Mouse (Mus musculus): ENCODE results near the gene Slc22a6. TPM values are rescaled to one million over a fixed set of nuclear protein-coding genes. Genes with fewer than 3 reads are reported as not detected.

Gene Slc22a6
- polyA plus RNA-seq, 1 experiment from 2014 or later = 0.13 TPM

DNA sequence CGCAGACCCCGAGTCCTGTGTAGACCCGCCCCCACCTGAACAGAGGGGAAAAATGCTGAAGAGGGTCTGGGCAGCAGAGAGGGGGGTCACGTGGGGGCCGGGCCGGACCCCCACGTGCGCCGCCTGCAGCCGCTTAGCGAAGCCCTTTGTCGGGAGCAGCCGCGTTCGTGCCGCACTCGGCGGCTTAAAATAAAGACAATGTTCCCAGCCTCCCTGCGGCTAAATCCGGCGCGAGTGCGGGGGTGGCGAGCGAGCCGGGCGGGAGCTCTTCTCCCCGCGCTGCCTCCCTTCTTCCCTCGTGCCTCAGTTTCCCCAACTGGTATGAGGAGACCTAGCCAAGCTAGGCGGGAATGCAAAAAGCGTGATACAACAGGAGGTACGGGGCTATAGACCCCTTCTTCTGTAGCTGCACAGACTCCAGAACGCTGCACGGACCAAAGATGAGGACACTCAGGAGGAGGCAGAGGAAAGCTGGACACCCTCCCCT, 44.0 kb downstream of the Slc22a6 start:
- H3K36me3 ChIP-seq = no peaks in the 10 kb centered on the region
- peak overlapping the region; percentile 83 for H3K4me2 ChIP-seq (replicated peaks)
- ATAC-seq (ENCODE audit: insufficient number of reproducible peaks, low FRiP score, low TSS enrichment, low read depth) = no peak

DNA sequence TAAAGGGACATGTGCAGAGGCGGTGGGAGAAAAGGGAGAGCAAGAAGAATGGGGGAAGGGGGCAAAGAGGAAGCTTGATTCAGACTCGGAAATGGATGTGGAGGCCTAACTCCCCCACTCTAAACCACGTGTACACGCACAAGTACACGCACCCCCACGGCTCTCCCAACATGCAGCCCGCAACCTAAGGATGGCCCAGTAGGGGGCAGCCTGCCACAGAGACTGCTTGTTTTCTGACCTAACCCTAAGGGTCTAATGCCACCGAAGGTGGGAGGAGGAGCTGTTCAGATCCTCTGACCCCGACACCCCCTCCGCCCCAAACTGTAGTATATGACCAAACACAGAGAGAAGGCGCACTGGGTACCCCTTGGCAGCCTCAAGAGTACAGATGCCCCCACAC, 44.5 kb downstream of the Slc22a6 start:
- H3K4me1 ChIP-seq = peaks cover 26% of the 10 kb centered on the region
- H3K4me3 ChIP-seq (replicated peaks) = peak overlapping the region; percentile 43
- H3K9me3 ChIP-seq (replicated peaks) = no peaks in the 10 kb centered on the region
- peak overlapping the region; percentile 83 for H3K4me2 ChIP-seq (replicated peaks)
- H3K36me3 ChIP-seq = no peaks in the 10 kb centered on the region
- no peak overlapping the region for H3K27ac ChIP-seq (replicated peaks)
- WGBS = 2% methylated on average over 11 of the region's 11 CpGs
- no peak overlapping the region for H3K9ac ChIP-seq
- ATAC-seq (ENCODE audit: insufficient number of reproducible peaks, low FRiP score, low TSS enrichment, low read depth) = 0 out of 2 replicates have a peak, but pooled peaks have one; percentile 51
- 0 out of 2 replicates have a peak, but pooled peaks cover 2% of the 10 kb centered on the region for H3K27me3 ChIP-seq

More for the DNA sequence above, 44.0 kb downstream of the Slc22a6 start:
- H3K4me3 ChIP-seq (replicated peaks) = peak overlapping the region; percentile 43
- 0 out of 2 replicates have a peak, but pooled peaks cover 2% of the 10 kb centered on the region for H3K27me3 ChIP-seq
- H3K9me3 ChIP-seq (replicated peaks) = no peaks in the 10 kb centered on the region
- H3K9ac ChIP-seq = peak overlapping the region; percentile 26
- peaks cover 26% of the 10 kb centered on the region for H3K4me1 ChIP-seq
- no peak overlapping the region for H3K27ac ChIP-seq (replicated peaks)
- under 1% methylated on average over 35 of the region's 35 CpGs for WGBS

DNA sequence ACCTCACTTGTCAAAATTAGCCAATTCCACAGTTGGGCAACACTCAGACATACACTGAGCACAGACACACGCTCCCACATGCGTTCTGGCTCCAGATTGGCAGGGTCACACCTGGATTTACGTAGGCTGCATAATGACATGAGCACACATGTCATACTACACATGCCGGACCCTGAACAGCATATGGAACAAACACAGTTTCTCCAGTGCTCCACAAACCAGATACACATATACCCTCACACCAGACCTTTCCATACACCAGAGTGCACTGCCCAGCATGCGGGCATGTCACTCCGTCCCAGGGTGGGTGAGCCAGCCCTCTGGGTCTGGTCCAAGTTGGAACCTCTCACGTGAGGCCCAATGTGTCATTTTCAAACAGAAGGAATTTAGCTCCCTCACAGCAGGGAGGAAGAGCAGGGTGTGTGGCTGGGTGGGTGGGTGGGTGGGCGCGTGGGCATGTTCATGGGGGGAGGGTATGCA, 45.6 kb downstream of the Slc22a6 start, which contains the start of gene Chrm1:
Gene Chrm1 (plus strand): TSS at position 430 of the 480 bp plus-strand sequence.
- no peaks in the 10 kb centered on the region for H3K9me3 ChIP-seq (replicated peaks)
- H3K9ac ChIP-seq = no peak within 1 kb of the TSS
- peaks cover 26% of the 10 kb centered on the region for H3K4me1 ChIP-seq
- WGBS = 54% methylated on average over 9 of the region's 9 CpGs
- H3K4me3 ChIP-seq (replicated peaks) = peak within 1 kb of the TSS; percentile 43
- peak within 1 kb of the TSS; percentile 83 for H3K4me2 ChIP-seq (replicated peaks)
- ATAC-seq (ENCODE audit: insufficient number of reproducible peaks, low FRiP score, low TSS enrichment, low read depth) = no peak
- H3K27me3 ChIP-seq = 0 out of 2 replicates have a peak, but pooled peaks cover 2% of the 10 kb centered on the region
- no peak within 1 kb of the TSS for H3K27ac ChIP-seq (replicated peaks)
- H3K36me3 ChIP-seq = no peaks in the 10 kb centered on the region

GRCm38 (mm10) chr19:8663911-8664421, 46.1 kb downstream of the Slc22a6 start:
- 22% methylated on average over 10 of the region's 10 CpGs for WGBS
- peaks cover 26% of the 10 kb centered on the region for H3K4me1 ChIP-seq
- H3K4me2 ChIP-seq (replicated peaks) = peak overlapping the region; percentile 43
- H3K27me3 ChIP-seq = 0 out of 2 replicates have a peak, but pooled peaks cover 2% of the 10 kb centered on the region
- H3K36me3 ChIP-seq = no peaks in the 10 kb centered on the region
- peak; percentile 21; the same call in 1 of the 2 replicates for ATAC-seq (ENCODE audit: insufficient number of reproducible peaks, low FRiP score, low TSS enrichment, low read depth)
- H3K27ac ChIP-seq (replicated peaks) = no peak overlapping the region
- H3K9ac ChIP-seq = no peak overlapping the region
- peak overlapping the region; percentile 22 for H3K4me3 ChIP-seq (replicated peaks)
- no peaks in the 10 kb centered on the region for H3K9me3 ChIP-seq (replicated peaks)

GRCm38 (mm10) chr19:8664859-8665258, 47.0 kb downstream of the Slc22a6 start:
- no peak overlapping the region for H3K27ac ChIP-seq (replicated peaks)
- WGBS = 89% methylated on average over 3 of the region's 3 CpGs
- no peak for ATAC-seq (ENCODE audit: insufficient number of reproducible peaks, low FRiP score, low TSS enrichment, low read depth)
- H3K4me3 ChIP-seq (replicated peaks) = no peak overlapping the region
- 0 out of 2 replicates have a peak overlapping the region, but pooled peaks have one; percentile 43 for H3K4me2 ChIP-seq (replicated peaks)
- no peak overlapping the region for H3K9ac ChIP-seq
- H3K9me3 ChIP-seq (replicated peaks) = no peaks in the 10 kb centered on the region
- 0 out of 2 replicates have a peak, but pooled peaks cover 2% of the 10 kb centered on the region for H3K27me3 ChIP-seq
- no peaks in the 10 kb centered on the region for H3K36me3 ChIP-seq
- peaks cover 26% of the 10 kb centered on the region for H3K4me1 ChIP-seq

DNA sequence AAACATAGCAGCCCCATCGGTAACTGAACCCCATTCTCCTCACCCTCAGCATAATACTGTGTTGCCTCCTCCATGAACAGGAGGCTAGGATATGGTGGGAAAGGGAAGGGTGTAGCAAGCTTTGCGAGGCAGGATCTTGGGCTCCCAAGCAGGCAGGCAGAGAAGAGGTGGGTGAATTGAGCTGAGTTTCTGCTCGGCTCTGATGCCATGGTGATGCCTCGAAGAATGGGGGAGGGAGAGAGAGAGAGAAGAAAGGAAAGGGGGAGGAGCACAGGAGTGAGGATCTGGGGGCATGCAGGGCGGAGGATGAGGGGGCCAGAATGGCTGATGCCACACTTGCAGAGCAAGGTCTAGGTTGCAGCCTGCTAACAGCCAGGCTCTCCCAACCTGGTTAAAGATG, 47.9 kb downstream of the Slc22a6 start:
- Histone ChIP-seq H3K4me3 (replicated peaks) (no peak overlapping the region), H3K9me3 (replicated peaks) (no peaks in the 10 kb centered on the region), H3K27me3 (0 out of 2 replicates have a peak, but pooled peaks cover 2% of the 10 kb centered on the region), H3K4me2 (replicated peaks) (no peak overlapping the region), H3K9ac (no peak overlapping the region), H3K4me1 (peaks cover 26% of the 10 kb centered on the region), H3K36me3 (no peaks in the 10 kb centered on the region), H3K27ac (replicated peaks) (no peak overlapping the region)
- WGBS = 71% methylated on average over 5 of the region's 5 CpGs
- no peak for ATAC-seq (ENCODE audit: insufficient number of reproducible peaks, low FRiP score, low TSS enrichment, low read depth)

- H3K27ac ChIP-seq (replicated peaks) = no peak overlapping the region
- no peaks in the 10 kb centered on the region for H3K9me3 ChIP-seq (replicated peaks)
- H3K36me3 ChIP-seq = no peaks in the 10 kb centered on the region
- no peaks in the 10 kb centered on the region for H3K4me1 ChIP-seq
- 90% methylated on average over 3 of the region's 3 CpGs for WGBS
- H3K4me2 ChIP-seq (replicated peaks) = no peak overlapping the region
- H3K4me3 ChIP-seq (replicated peaks) = no peak overlapping the region
- ATAC-seq (ENCODE audit: insufficient number of reproducible peaks, low FRiP score, low TSS enrichment, low read depth) = no peak
- H3K27me3 ChIP-seq = no peaks in the 10 kb centered on the region
- H3K9ac ChIP-seq = no peak overlapping the region
Observed at GRCm38 (mm10) chr19:8672859-8673258, 55.0 kb downstream of the Slc22a6 start.

- Histone ChIP-seq H3K9me3 (replicated peaks) (no peaks in the 10 kb centered on the region), H3K4me2 (replicated peaks) (no peak overlapping the region), H3K36me3 (no peaks in the 10 kb centered on the region), H3K4me1 (0 out of 2 replicates have a peak, but pooled peaks cover under 1% of the 10 kb centered on the region), H3K27ac (replicated peaks) (no peak overlapping the region), H3K9ac (no peak overlapping the region), H3K4me3 (replicated peaks) (no peak overlapping the region), H3K27me3 (no peaks in the 10 kb centered on the region)
- ATAC-seq (ENCODE audit: insufficient number of reproducible peaks, low FRiP score, low TSS enrichment, low read depth) = no peak
- WGBS = 70% methylated on average over 9 of the region's 9 CpGs
Observed at GRCm38 (mm10) chr19:8673336-8674063, 55.7 kb downstream of the Slc22a6 start.

Other genes starting within 250 kb of the Slc22a6 start
- gene Slc22a30, start 212.9 kb upstream of the Slc22a6 start, polyA plus RNA-seq (2015; fragmentation: Nextera tagmentation; extraction: Ambion mirVana) = not detected in 2 replicates
- 0.16 TPM in 1 of 2 replicates, not detected in the other for gene Slc22a8, start 26.8 kb upstream of the Slc22a6 start, polyA plus RNA-seq (2015; fragmentation: Nextera tagmentation; extraction: Ambion mirVana)
- gene Chrm1, start 45.8 kb downstream of the Slc22a6 start, polyA plus RNA-seq (2015; fragmentation: Nextera tagmentation; extraction: Ambion mirVana) = 0.76 and 0.83 TPM in 2 replicates
- gene Slc3a2, start 105.3 kb downstream of the Slc22a6 start, polyA plus RNA-seq (2015; fragmentation: Nextera tagmentation; extraction: Ambion mirVana) = 122 and 128 TPM in 2 replicates
- gene Wdr74, start 117.8 kb downstream of the Slc22a6 start, polyA plus RNA-seq (2015; fragmentation: Nextera tagmentation; extraction: Ambion mirVana) = 89.0 and 90.8 TPM in 2 replicates
- gene 1700092M07Rik, start 122.7 kb downstream of the Slc22a6 start, polyA plus RNA-seq (2015; fragmentation: Nextera tagmentation; extraction: Ambion mirVana) = 0.70 and 1.2 TPM in 2 replicates
- 168 and 175 TPM in 2 replicates for gene Stx5a, start 123.4 kb downstream of the Slc22a6 start, polyA plus RNA-seq (2015; fragmentation: Nextera tagmentation; extraction: Ambion mirVana)
- gene Nxf1, start 139.0 kb downstream of the Slc22a6 start, polyA plus RNA-seq (2015; fragmentation: Nextera tagmentation; extraction: Ambion mirVana) = 175 and 192 TPM in 2 replicates
- 172 and 173 TPM in 2 replicates for gene Tmem223, start 153.0 kb downstream of the Slc22a6 start, polyA plus RNA-seq (2015; fragmentation: Nextera tagmentation; extraction: Ambion mirVana)
- gene Tmem179b, start 156.4 kb downstream of the Slc22a6 start, polyA plus RNA-seq (2015; fragmentation: Nextera tagmentation; extraction: Ambion mirVana) = 82.8 and 88.3 TPM in 2 replicates
- gene Taf6l, start 168.4 kb downstream of the Slc22a6 start, polyA plus RNA-seq (2015; fragmentation: Nextera tagmentation; extraction: Ambion mirVana) = 27.3 and 30.0 TPM in 2 replicates
- gene Polr2g, start 180.5 kb downstream of the Slc22a6 start, polyA plus RNA-seq (2015; fragmentation: Nextera tagmentation; extraction: Ambion mirVana) = 153 and 160 TPM in 2 replicates
- gene Zbtb3, start 184.5 kb downstream of the Slc22a6 start, polyA plus RNA-seq (2015; fragmentation: Nextera tagmentation; extraction: Ambion mirVana) = 5.6 and 5.9 TPM in 2 replicates
- 53.0 and 58.4 TPM in 2 replicates for gene Ttc9c, start 201.3 kb downstream of the Slc22a6 start, polyA plus RNA-seq (2015; fragmentation: Nextera tagmentation; extraction: Ambion mirVana)
- gene Hnrnpul2, start 202.0 kb downstream of the Slc22a6 start, polyA plus RNA-seq (2015; fragmentation: Nextera tagmentation; extraction: Ambion mirVana) = 6.0 and 7.1 TPM in 2 replicates
- gene AC129217.1, start 211.7 kb downstream of the Slc22a6 start, polyA plus RNA-seq (2015; fragmentation: Nextera tagmentation; extraction: Ambion mirVana) = not detected in 2 replicates
- 68.8 and 78.0 TPM in 2 replicates for gene Bscl2, start 219.4 kb downstream of the Slc22a6 start, polyA plus RNA-seq (2015; fragmentation: Nextera tagmentation; extraction: Ambion mirVana)
- gene Gng3, start 221.2 kb downstream of the Slc22a6 start, polyA plus RNA-seq (2015; fragmentation: Nextera tagmentation; extraction: Ambion mirVana) = 5.1 and 7.5 TPM in 2 replicates
- 2.0 and 3.5 TPM in 2 replicates for gene Lrrn4cl, start 232.7 kb downstream of the Slc22a6 start, polyA plus RNA-seq (2015; fragmentation: Nextera tagmentation; extraction: Ambion mirVana)